22 mouse cellular contexts compared by ENCODE assay signal in genomic region chr3:138605132-138605531, GRCm38 (mm10).
DNase-seq lines count a peak whose midpoint lies in the region; ATAC-seq and TF ChIP-seq lines count a peak whose summit lies in the region.
"Had no signal": no experiment of that assay in that cellular context is flagged by ENCODE, and none has a peak within 500 bp of the region (broad histone marks: within the 10 kb centered on the region; RNA-seq: fewer than 3 reads in every experiment).

No protein-coding gene starts in this region.

- peak overlapping the region; percentile 30; the same call in 1 of the 2 replicates for H3K4me2 ChIP-seq in kidney, embryonic 16.5 days (replicated peaks; ENCODE audit: low read depth, low read length)
- H3K4me2 ChIP-seq: embryonic facial prominence, embryonic 13.5 days; heart, embryonic 13.5 days; midbrain, embryonic 13.5 days had no signal

- WGBS in kidney, embryonic 16.5 days, result 32% methylated on average over 8 of the region's 8 CpGs
- WGBS in lung, adult 2 months, result 22% methylated on average over 8 of the region's 8 CpGs

- H3K9me3 ChIP-seq in kidney, embryonic 16.5 days (ENCODE audit: low read length), result no peaks in the 10 kb centered on the region
- H3K9me3 ChIP-seq: embryonic facial prominence, embryonic 13.5 days; heart, embryonic 13.5 days; megakaryocyte, embryonic 14.5 days; midbrain, embryonic 13.5 days had no signal

- no peak for ATAC-seq in kidney, embryonic 16.5 days (ENCODE audit: low FRiP score, low TSS enrichment)
- ATAC-seq in megakaryocyte progenitor cell, adult 5-6 weeks (replicated peaks; ENCODE audit: poor library complexity), result 0 out of 2 replicates have a peak, but pooled peaks have one; percentile 31
- ATAC-seq: forebrain, embryonic 14.5 days; hindbrain, postnatal 0 days; intestine, embryonic 16.5 days; midbrain, embryonic 13.5 days had no signal

- no peak for TF ChIP-seq POLR2A in lung, adult 2 months (IDR thresholded peaks at IDR 0.05; ENCODE audit: borderline replicate concordance, extremely low read depth, low read depth, low read length)

- no peak overlapping the region for H3K9ac ChIP-seq in kidney, embryonic 16.5 days (replicated peaks; ENCODE audit: low read length)
- H3K9ac ChIP-seq: embryonic facial prominence, embryonic 13.5 days; heart, embryonic 13.5 days; midbrain, embryonic 13.5 days had no signal

- TF ChIP-seq CTCF in lung, adult 2 months (IDR thresholded peaks at IDR 0.05; ENCODE audit: insufficient read depth, low read length), result no peak

- H3K36me3 ChIP-seq in kidney, embryonic 16.5 days (ENCODE audit: insufficient read depth, low read length), result no peaks in the 10 kb centered on the region
- H3K36me3 ChIP-seq: embryonic facial prominence, embryonic 13.5 days; heart, embryonic 13.5 days; midbrain, embryonic 13.5 days had no signal

- H3K4me1 ChIP-seq in kidney, embryonic 16.5 days (ENCODE audit: insufficient read depth, low read length), result peaks cover 6% of the 10 kb centered on the region; the same call in 1 of the 2 replicates
- H3K4me1 ChIP-seq in lung, adult 2 months (ENCODE audit: control insufficient read depth, insufficient read depth, low read length), result no peaks in the 10 kb centered on the region
- H3K4me1 ChIP-seq: heart, embryonic 13.5 days had no signal

- no peak overlapping the region for H3K4me3 ChIP-seq in kidney, embryonic 16.5 days (ENCODE audit: low read length)
- no peak overlapping the region for H3K4me3 ChIP-seq in lung, adult 2 months (replicated peaks; ENCODE audit: extremely low read depth, low read depth, low read length)
- H3K4me3 ChIP-seq: embryonic facial prominence, embryonic 13.5 days; heart, embryonic 13.5 days; megakaryocyte, embryonic 14.5 days; midbrain, embryonic 13.5 days had no signal

- H3K27ac ChIP-seq in kidney, embryonic 16.5 days (ENCODE audit: low read length), result no peak overlapping the region
- H3K27ac ChIP-seq: embryonic facial prominence, embryonic 13.5 days; heart, embryonic 13.5 days; hindbrain, postnatal 0 days; midbrain, embryonic 13.5 days had no signal

- no peaks in the 10 kb centered on the region for H3K27me3 ChIP-seq in kidney, embryonic 16.5 days (ENCODE audit: insufficient read depth, low read length)
- H3K27me3 ChIP-seq: embryonic facial prominence, embryonic 13.5 days; midbrain, embryonic 13.5 days had no signal

- no peak for DNase-seq in kidney, adult 11 months
- peak; percentile 11 for DNase-seq in lung, postnatal 10 days
- no peak for DNase-seq in lung, adult 2 months
- DNase-seq in cerebellum, postnatal 36 days, result no peak
- DNase-seq in left cerebral cortex, adult 11 months (ENCODE audit: low spot score), result no peak
- DNase-seq: adrenal gland, postnatal 25 days; cerebellum, adult 11-12 months; cerebellum, postnatal 10 days; gastrocnemius, postnatal 25 days; heart, postnatal 14 days; kidney, postnatal 10 days; right cerebral cortex, postnatal 14 days; thymus, postnatal 25 days had no signal
